Mouse (Mus musculus): ENCODE measurements around the gene Irx4. TPM values are rescaled to one million over a fixed set of nuclear protein-coding genes. Genes with fewer than 3 reads are reported as not detected.

The Irx4 gene
- polyA plus RNA-seq, 1 experiment from 2014 or later = 0.15 TPM

DNA sequence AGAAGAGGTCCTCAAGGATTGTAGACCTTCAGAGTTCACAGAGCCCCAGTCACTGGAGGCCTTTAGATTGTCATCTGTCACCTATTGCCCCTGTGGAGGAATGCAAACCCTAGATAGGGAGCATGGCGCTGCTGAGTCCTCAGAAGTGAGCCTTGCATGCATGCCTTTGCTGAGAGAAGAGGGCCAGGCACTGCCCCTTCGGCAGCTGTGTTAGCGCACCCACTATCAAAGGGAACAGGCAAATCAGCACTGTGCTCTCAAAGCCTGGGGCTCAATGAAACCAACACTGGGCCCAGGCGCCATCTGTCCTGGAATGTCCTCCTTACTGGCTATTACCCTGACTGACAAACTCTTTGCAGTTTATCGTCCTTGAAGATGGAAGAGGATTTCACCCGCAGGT, 44.5 kb downstream of the Irx4 start:
- H3K27ac ChIP-seq = no peak overlapping the region
- H3K36me3 ChIP-seq = no peaks in the 10 kb centered on the region
- no peak overlapping the region for H3K9ac ChIP-seq
- no peaks in the 10 kb centered on the region for H3K4me1 ChIP-seq
- H3K27me3 ChIP-seq = no peaks in the 10 kb centered on the region
- WGBS = 48% methylated on average over 6 of the region's 6 CpGs
- H3K4me3 ChIP-seq = no peak overlapping the region
- no peak overlapping the region for H3K4me2 ChIP-seq
- H3K9me3 ChIP-seq = no peaks in the 10 kb centered on the region
- no peak for ATAC-seq (ENCODE audit: borderline replicate concordance, extremely low read depth, low FRiP score, low TSS enrichment)

DNA sequence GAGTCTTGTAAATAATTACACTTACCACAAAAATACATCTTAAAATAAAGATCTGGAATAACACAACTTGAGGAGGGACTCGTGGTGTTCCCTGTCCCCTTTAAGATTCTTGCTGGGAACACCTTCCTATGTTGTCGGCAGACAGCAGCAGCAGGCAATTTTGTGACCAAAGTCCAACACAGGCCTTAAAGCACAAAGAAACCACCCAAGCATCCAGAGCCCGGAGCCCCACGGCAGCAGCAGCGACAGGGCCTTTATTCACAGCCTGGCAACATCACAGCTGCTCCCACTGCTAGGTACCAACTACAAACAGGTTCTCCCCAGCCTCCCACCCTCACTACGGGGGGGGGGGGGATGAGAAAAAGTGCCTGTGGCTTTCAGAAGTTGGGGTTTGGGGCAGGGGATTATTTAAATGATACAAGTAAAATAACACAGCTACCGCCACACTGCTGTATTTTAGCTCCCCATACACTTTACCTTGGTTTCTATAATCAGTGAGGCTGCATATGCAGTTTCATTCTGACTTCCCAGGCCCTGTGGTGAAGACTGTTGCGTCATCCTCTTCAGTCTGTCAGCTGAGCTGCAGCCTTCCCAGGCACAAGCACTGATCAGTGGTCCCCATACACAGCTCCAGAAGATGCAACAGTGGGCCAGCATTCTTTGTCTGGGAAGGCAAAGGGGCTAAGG, 45.3 kb downstream of the Irx4 start:
- Histone ChIP-seq H3K4me3 (no peak overlapping the region), H3K9ac (no peak overlapping the region), H3K4me1 (no peaks in the 10 kb centered on the region), H3K9me3 (no peaks in the 10 kb centered on the region), H3K36me3 (no peaks in the 10 kb centered on the region), H3K27ac (no peak overlapping the region), H3K4me2 (no peak overlapping the region), H3K27me3 (no peaks in the 10 kb centered on the region)
- WGBS = 66% methylated on average over 8 of the region's 8 CpGs
- ATAC-seq (ENCODE audit: borderline replicate concordance, extremely low read depth, low FRiP score, low TSS enrichment) = no peak

DNA sequence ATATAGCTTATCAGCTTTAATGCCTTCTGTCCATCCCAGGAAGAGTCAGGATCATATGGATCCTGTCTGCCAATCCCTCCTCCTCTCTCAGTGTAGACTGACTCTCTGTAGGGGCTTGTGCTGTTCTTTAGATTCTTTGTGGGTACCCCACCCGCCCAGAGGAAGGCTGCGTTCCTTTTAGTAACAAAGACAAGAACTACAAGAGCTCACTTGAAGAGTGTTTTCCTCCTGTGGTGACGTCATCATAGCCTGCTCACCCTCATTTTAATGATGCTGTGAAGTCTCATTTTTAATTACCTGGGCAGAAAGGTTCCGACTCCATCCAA, 45.8 kb downstream of the Irx4 start:
- Histone ChIP-seq H3K4me2 (no peak overlapping the region), H3K27me3 (no peaks in the 10 kb centered on the region), H3K9me3 (no peaks in the 10 kb centered on the region), H3K9ac (no peak overlapping the region), H3K36me3 (no peaks in the 10 kb centered on the region), H3K4me1 (no peaks in the 10 kb centered on the region), H3K27ac (no peak overlapping the region), H3K4me3 (no peak overlapping the region)
- ATAC-seq (ENCODE audit: borderline replicate concordance, extremely low read depth, low FRiP score, low TSS enrichment) = no peak
- WGBS = 51% methylated on average over 4 of the region's 4 CpGs

DNA sequence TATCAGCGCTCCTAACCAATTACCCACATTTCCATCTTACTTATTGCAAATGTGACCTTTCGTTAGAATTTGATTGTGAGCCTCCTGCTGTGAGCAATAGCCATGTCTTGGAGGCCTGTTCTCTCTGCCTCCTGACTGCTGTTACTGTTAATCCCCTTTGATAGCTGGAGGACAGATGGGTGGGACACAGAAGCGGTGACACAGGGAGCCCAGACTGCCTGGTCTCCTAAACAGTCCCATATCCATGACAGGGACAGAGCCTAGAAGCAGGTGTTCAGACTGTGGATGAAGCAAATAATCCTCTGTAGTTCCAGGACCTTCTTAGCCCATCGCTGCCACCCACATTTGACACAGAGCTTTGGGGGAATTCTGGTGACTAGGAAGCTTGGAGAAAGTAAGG, 46.2 kb downstream of the Irx4 start:
- Histone ChIP-seq H3K4me1 (no peaks in the 10 kb centered on the region), H3K27me3 (no peaks in the 10 kb centered on the region), H3K27ac (no peak overlapping the region), H3K4me3 (no peak overlapping the region), H3K9me3 (no peaks in the 10 kb centered on the region), H3K9ac (no peak overlapping the region), H3K4me2 (no peak overlapping the region), H3K36me3 (no peaks in the 10 kb centered on the region)
- no peak for ATAC-seq (ENCODE audit: borderline replicate concordance, extremely low read depth, low FRiP score, low TSS enrichment)
- 80% methylated on average over 4 of the region's 4 CpGs for WGBS

DNA sequence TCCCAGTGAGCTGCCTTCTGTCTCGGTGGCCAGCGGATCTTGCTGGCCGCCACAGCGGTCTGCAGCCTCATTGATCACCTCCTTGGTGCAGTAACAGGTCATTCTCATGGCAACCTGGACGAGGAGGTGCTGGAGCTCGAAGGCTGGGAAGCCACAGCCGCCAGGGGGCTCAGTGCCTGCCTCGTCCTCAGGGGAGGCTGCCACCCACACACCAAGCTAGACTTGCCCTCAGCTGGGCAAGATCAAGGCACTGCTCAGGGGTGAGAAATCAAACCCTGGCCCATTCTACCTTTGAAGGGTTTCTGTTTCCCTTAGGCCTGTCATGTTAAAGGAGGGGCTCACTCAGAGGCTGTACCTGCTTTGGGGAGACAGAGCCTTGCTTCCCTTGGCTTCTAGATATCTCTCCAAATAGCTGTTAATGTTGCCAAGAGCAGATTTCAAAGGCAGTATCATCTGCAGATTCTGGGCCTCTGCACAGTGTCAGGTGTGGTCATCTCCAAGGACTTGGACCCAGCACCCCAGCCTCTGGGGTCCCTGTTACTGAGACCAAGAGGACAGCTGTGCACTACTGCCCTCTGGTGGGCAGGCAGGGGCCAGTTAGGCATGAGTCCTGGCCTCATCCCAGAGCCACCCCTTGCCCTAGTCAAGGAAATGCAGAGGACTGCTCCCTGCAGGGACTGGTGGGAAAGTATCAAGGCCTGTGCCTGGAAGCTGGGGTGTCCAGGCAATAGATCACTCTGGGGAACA, 50.1 kb downstream of the Irx4 start:
- no peak overlapping the region for H3K27ac ChIP-seq
- H3K9me3 ChIP-seq = no peaks in the 10 kb centered on the region
- H3K36me3 ChIP-seq = no peaks in the 10 kb centered on the region
- peak; percentile 68; the same call in 1 of the 2 replicates for ATAC-seq (ENCODE audit: borderline replicate concordance, extremely low read depth, low FRiP score, low TSS enrichment)
- no peak overlapping the region for H3K9ac ChIP-seq
- H3K4me3 ChIP-seq = no peak overlapping the region
- no peak overlapping the region for H3K4me2 ChIP-seq
- H3K27me3 ChIP-seq = no peaks in the 10 kb centered on the region
- 12% methylated on average over 8 of the region's 8 CpGs for WGBS
- no peaks in the 10 kb centered on the region for H3K4me1 ChIP-seq

Other genes with a start within 250 kb of the Irx4 start
- gene Mrpl36, start 68.0 kb downstream of the Irx4 start, polyA plus RNA-seq (2015; fragmentation: Nextera tagmentation; extraction: Ambion mirVana) = 130 and 131 TPM in 2 replicates
- gene Ndufs6, start 68.1 kb downstream of the Irx4 start, polyA plus RNA-seq (2015; fragmentation: Nextera tagmentation; extraction: Ambion mirVana) = 376 and 415 TPM in 2 replicates
- gene Lpcat1, start 206.7 kb downstream of the Irx4 start, polyA plus RNA-seq (2015; fragmentation: Nextera tagmentation; extraction: Ambion mirVana) = 86.3 and 99.2 TPM in 2 replicates

All from lung, embryonic 15.5 days (tissue).